Comparison of ENCODE assay signal across 17 mouse cellular contexts in the genomic region with DNA sequence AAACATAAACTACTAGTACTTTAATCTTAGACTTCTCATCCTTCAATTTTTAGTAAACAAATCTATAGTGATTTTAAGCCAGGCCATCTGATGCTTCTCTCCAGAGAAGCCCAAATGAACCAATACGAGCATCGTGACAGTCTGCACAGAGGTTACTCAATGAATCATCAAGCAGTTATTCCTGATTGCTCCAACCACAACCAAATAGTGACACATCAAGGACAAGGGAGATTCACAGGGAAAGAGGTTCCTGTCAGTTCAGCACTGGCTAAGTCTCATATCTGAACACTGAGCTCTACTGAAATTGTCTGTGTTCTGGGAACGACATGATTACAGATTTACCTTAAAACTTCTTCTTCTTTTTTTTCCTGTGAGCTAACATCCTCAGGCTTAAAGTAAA.
DNase-seq lines count a peak whose midpoint lies in the region; ATAC-seq lines count a peak whose summit lies in the region.
"Had no signal": no experiment of that assay in that cellular context is flagged by ENCODE, and none has a peak within 500 bp of the region (broad histone marks: within the 10 kb centered on the region; RNA-seq: fewer than 3 reads in every experiment).

No protein-coding gene starts in this region.

- ATAC-seq in erythroid progenitor cell, adult 5-6 weeks (replicated peaks; ENCODE audit: low FRiP score, poor library complexity, severe bottlenecking): no peak
- ATAC-seq: forebrain, embryonic 14.5 days; forebrain, postnatal 0 days; intestine, postnatal 0 days had no signal

- peak; percentile 14 to 63 for DNase-seq in adrenal gland, adult (ENCODE audit: inconsistent age in 2 of 2, low spot score in 1 of 2)
- no peak for DNase-seq in adrenal gland, postnatal 25 days
- peak; percentile 44 for DNase-seq in 3T3-L1 (ENCODE audit: low read depth, low spot score)
- DNase-seq in adrenal gland, postnatal 14 days: peak; percentile 8
- DNase-seq in cerebellum, postnatal 14 days: no peak
- DNase-seq: B cell, adult 2 months; cerebellum, adult 11-12 months; cerebellum, adult 8-10 months; cerebellum, postnatal 10 days; forebrain, postnatal 0 days; gastrocnemius, adult 2 months; gastrocnemius, postnatal 14 days; heart, adult 11 months; kidney, adult 2 months had no signal

Comparison
In these comparisons a context has a peak if more than half of its experiments do, and no peak if none do; other contexts are left out.
1. DNase-seq: peak in adrenal gland, adult (2 of 2), 3T3-L1 (single experiment) and adrenal gland, postnatal 14 days (single experiment); none in adrenal gland, postnatal 25 days (single experiment) and cerebellum, postnatal 14 days (0 of 2).